Mouse (Mus musculus) forebrain, embryonic 14.5 days (tissue): ENCODE measurements around the gene Cyp26b1. TPM values are rescaled to one million over a fixed set of nuclear protein-coding genes. Genes with fewer than 3 reads are reported as not detected.

Source experiments
- ATAC-seq: fragments of 200-750 bp; cut with Nextera tagmentation; 2 replicates; pipeline ENCODE4 v1.8.0; 2017; ENCODE audit warnings: mild to moderate bottlenecking, moderate library complexity
- DNase-seq: peaks from one replicate; pipeline ENCODE4 v3.0.0-alpha.2; 2015; ENCODE audit warnings: low spot score
- H3K27ac ChIP-seq: fragments of 300-500 bp; sonication (generic); 2 replicates; pipeline ENCODE4 v1.5.1; 2014; ENCODE audit warnings: low read depth, mild to moderate bottlenecking, control low read depth, low read length, moderate library complexity
- H3K27me3 ChIP-seq: fragments of 300-500 bp; sonication (generic); replicated peaks from 2 replicates; pipeline ENCODE4 v1.6.1; 2014; ENCODE audit warnings: low read length, control low read depth, mixed read lengths; ENCODE audit not compliant: control insufficient read depth, insufficient read depth
- H3K36me3 ChIP-seq: fragments of 300-500 bp; sonication (generic); 2 replicates; pipeline ENCODE4 v1.6.1; 2014; ENCODE audit warnings: low read length, control low read depth; ENCODE audit not compliant: control insufficient read depth, insufficient read depth
- H3K4me1 ChIP-seq: fragments of 300-500 bp; sonication (generic); 2 replicates; pipeline ENCODE4 v1.6.1; 2014; ENCODE audit warnings: antibody characterized with exemption, low read length, control low read depth; ENCODE audit not compliant: control insufficient read depth, insufficient read depth
- H3K4me2 ChIP-seq: fragments of 300-500 bp; sonication (generic); 2 replicates; pipeline ENCODE4 v1.6.1; 2014; ENCODE audit warnings: mild to moderate bottlenecking, control low read depth, low read length
- H3K4me3 ChIP-seq: fragments of 300-500 bp; sonication (generic); 2 replicates; pipeline ENCODE4 v1.5.1; 2014; ENCODE audit warnings: low read depth, low read length, control low read depth
- H3K9ac ChIP-seq: fragments of 300-500 bp; sonication (generic); 2 replicates; pipeline ENCODE4 v1.6.1; 2014; ENCODE audit warnings: mild to moderate bottlenecking, low read length, control low read depth, moderate library complexity
- H3K9me3 ChIP-seq: fragments of 300-500 bp; sonication (generic); replicated peaks from 2 replicates; pipeline ENCODE4 v1.6.1; 2016; ENCODE audit warnings: low read length, control low read depth, mixed read lengths; ENCODE audit not compliant: control insufficient read depth
- WGBS: fragments of 180-500 bp; shearing (Covaris S2); extraction: QIAGEN DNeasy Blood & Tissue Kit; methylation state at CpG from one replicate; pipeline ENCODE4 v1.1.7; 2014; 5-methylcytosine and 5-hydroxymethylcytosine counted together
- polyA plus RNA-seq: library from polyadenylated mRNA; unstranded; fragments of >200 nt; fragmentation: Nextera tagmentation; extraction: Ambion mirVana; gene quantifications from 2 replicates; pipeline ENCODE4 v1.2.1, GENCODE M21; 2014

Gene Cyp26b1
- polyA plus RNA-seq, 1 experiment from 2014 or later: 1.5 TPM

GRCm38 (mm10) chr6:84549852-84550437, 43.8 kb downstream of the Cyp26b1 start:
- H3K4me2 ChIP-seq: no peak overlapping the region
- H3K4me1 ChIP-seq: no peaks in the 10 kb centered on the region
- no peaks in the 10 kb centered on the region for H3K9me3 ChIP-seq
- H3K4me3 ChIP-seq: no peak overlapping the region
- H3K27me3 ChIP-seq: no peaks in the 10 kb centered on the region
- no peaks in the 10 kb centered on the region for H3K36me3 ChIP-seq
- DNase-seq (no peak), ATAC-seq (no peak)
- no peak overlapping the region for H3K27ac ChIP-seq
- WGBS: 69% methylated on average over 9 of the region's 9 CpGs
- H3K9ac ChIP-seq: no peak overlapping the region

- H3K4me3 ChIP-seq: no peak overlapping the region
- no peak overlapping the region for H3K4me2 ChIP-seq
- 73% methylated on average over 2 of the region's 2 CpGs for WGBS
- H3K27ac ChIP-seq: no peak overlapping the region
- DNase-seq (no peak), ATAC-seq (no peak)
- H3K27me3 ChIP-seq: no peaks in the 10 kb centered on the region
- H3K9me3 ChIP-seq: no peaks in the 10 kb centered on the region
- H3K9ac ChIP-seq: no peak overlapping the region
- H3K4me1 ChIP-seq: no peaks in the 10 kb centered on the region
- H3K36me3 ChIP-seq: no peaks in the 10 kb centered on the region
Observed at GRCm38 (mm10) chr6:84545428-84545827, 48.3 kb downstream of the Cyp26b1 start.

- WGBS: 79% methylated on average over 3 of the region's 3 CpGs
- H3K36me3 ChIP-seq: no peaks in the 10 kb centered on the region
- no peak overlapping the region for H3K4me3 ChIP-seq
- no peak for ATAC-seq
- no peak for DNase-seq
- H3K9me3 ChIP-seq: no peaks in the 10 kb centered on the region
- H3K27me3 ChIP-seq: no peaks in the 10 kb centered on the region
- no peak overlapping the region for H3K4me2 ChIP-seq
- H3K4me1 ChIP-seq: no peaks in the 10 kb centered on the region
- H3K9ac ChIP-seq: no peak overlapping the region
- H3K27ac ChIP-seq: no peak overlapping the region
Observed at GRCm38 (mm10) chr6:84544359-84544758, 49.3 kb downstream of the Cyp26b1 start.

- H3K4me1 ChIP-seq: no peaks in the 10 kb centered on the region
- no peaks in the 10 kb centered on the region for H3K9me3 ChIP-seq
- no peaks in the 10 kb centered on the region for H3K36me3 ChIP-seq
- ATAC-seq: no peak
- WGBS: 37% methylated on average over 5 of the region's 5 CpGs
- H3K4me2 ChIP-seq: no peak overlapping the region
- H3K4me3 ChIP-seq: no peak overlapping the region
- no peaks in the 10 kb centered on the region for H3K27me3 ChIP-seq
- DNase-seq: no peak
- H3K27ac ChIP-seq: no peak overlapping the region
- H3K9ac ChIP-seq: no peak overlapping the region
Observed at GRCm38 (mm10) chr6:84543516-84543915, 50.2 kb downstream of the Cyp26b1 start.

GRCm38 (mm10) chr6:84539924-84540323, 53.8 kb downstream of the Cyp26b1 start:
- H3K4me3 ChIP-seq: no peak overlapping the region
- H3K9ac ChIP-seq: no peak overlapping the region
- H3K4me1 ChIP-seq: no peaks in the 10 kb centered on the region
- H3K27me3 ChIP-seq: no peaks in the 10 kb centered on the region
- H3K27ac ChIP-seq: no peak overlapping the region
- ATAC-seq (no peak), DNase-seq (no peak)
- H3K9me3 ChIP-seq: no peaks in the 10 kb centered on the region
- 65% methylated on average over 4 of the region's 4 CpGs for WGBS
- no peak overlapping the region for H3K4me2 ChIP-seq
- no peaks in the 10 kb centered on the region for H3K36me3 ChIP-seq

- no peak for DNase-seq
- 80% methylated on average over 3 of the region's 3 CpGs for WGBS
- no peaks in the 10 kb centered on the region for H3K4me1 ChIP-seq
- no peaks in the 10 kb centered on the region for H3K27me3 ChIP-seq
- H3K27ac ChIP-seq: no peak overlapping the region
- no peaks in the 10 kb centered on the region for H3K9me3 ChIP-seq
- no peaks in the 10 kb centered on the region for H3K36me3 ChIP-seq
- H3K4me3 ChIP-seq: no peak overlapping the region
- no peak for ATAC-seq
- no peak overlapping the region for H3K9ac ChIP-seq
- H3K4me2 ChIP-seq: no peak overlapping the region
Observed at GRCm38 (mm10) chr6:84538681-84539080, 55.0 kb downstream of the Cyp26b1 start.

- Histone ChIP-seq H3K9me3 (no peaks in the 10 kb centered on the region), H3K4me2 (no peak overlapping the region)
Observed at GRCm38 (mm10) chr6:84537611-84538197, 56.0 kb downstream of the Cyp26b1 start.

GRCm38 (mm10) chr6:84534944-84535343, 58.8 kb downstream of the Cyp26b1 start:
- no peak for ATAC-seq
- no peak for DNase-seq
- Histone ChIP-seq H3K4me1 (no peaks in the 10 kb centered on the region), H3K27me3 (no peaks in the 10 kb centered on the region), H3K4me2 (no peak overlapping the region), H3K36me3 (no peaks in the 10 kb centered on the region), H3K9me3 (no peaks in the 10 kb centered on the region), H3K4me3 (no peak overlapping the region), H3K9ac (no peak overlapping the region), H3K27ac (no peak overlapping the region)
- WGBS: 75% methylated on average over 3 of the region's 3 CpGs

More at GRCm38 (mm10) chr6:84537611-84538197, 56.0 kb downstream of the Cyp26b1 start:
- Histone ChIP-seq H3K9ac (no peak overlapping the region), H3K4me1 (no peaks in the 10 kb centered on the region), H3K4me3 (no peak overlapping the region), H3K27ac (no peak overlapping the region), H3K36me3 (no peaks in the 10 kb centered on the region), H3K27me3 (no peaks in the 10 kb centered on the region)
- no peak for ATAC-seq
- 81% methylated on average over 16 of the region's 16 CpGs for WGBS
- no peak for DNase-seq

- no peaks in the 10 kb centered on the region for H3K36me3 ChIP-seq
- H3K4me2 ChIP-seq: no peak overlapping the region
- H3K4me3 ChIP-seq: no peak overlapping the region
Observed at GRCm38 (mm10) chr6:84529912-84530311, 63.8 kb downstream of the Cyp26b1 start.

More at GRCm38 (mm10) chr6:84529912-84530311, 63.8 kb downstream of the Cyp26b1 start:
- DNase-seq: no peak
- Histone ChIP-seq H3K9me3 (no peaks in the 10 kb centered on the region), H3K4me1 (no peaks in the 10 kb centered on the region), H3K27me3 (no peaks in the 10 kb centered on the region), H3K27ac (no peak overlapping the region), H3K9ac (no peak overlapping the region)
- no peak for ATAC-seq
